Mouse (Mus musculus) MEL (cell line): Measurements from ENCODE around the gene Mrpl1.

Experiments used
- BHLHE40 ChIP-seq: IDR thresholded peaks from 2 replicates; pipeline ENCODE4 v1.6.1; 2012; ENCODE audit warnings: low read depth, mild to moderate bottlenecking, inconsistent platforms, low read length, improper control_type of control experiment, borderline replicate concordance
- CTCF ChIP-seq, 3 experiments: IDR thresholded peaks in 2 of 3; conservative IDR thresholded peaks in 1 of 3; 2 replicates each; pipeline ENCODE4 v1.5.1; 2011 to 2012; ENCODE audit warnings: low read length in 3 of 3, low read depth in 2 of 3, mild to moderate bottlenecking in 2 of 3, improper control_type of control experiment in 1 of 3, inconsistent platforms in 1 of 3, mixed read lengths in 1 of 3, moderate library complexity in 1 of 3; ENCODE audit not compliant: control insufficient read depth in 1 of 3, insufficient read depth in 1 of 3, poor library complexity in 1 of 3, severe bottlenecking in 1 of 3
- E2F4 ChIP-seq: IDR thresholded peaks from 2 replicates; pipeline ENCODE4 v1.6.1; 2011; ENCODE audit warnings: low read depth, low read length, improper control_type of control experiment, borderline replicate concordance
- EP300 ChIP-seq, 2 experiments: IDR thresholded peaks; 2 replicates each; pipeline ENCODE4 v1.6.1; 2011; ENCODE audit warnings: improper control_type of control experiment in 2 of 2, low read length in 2 of 2, low read depth in 1 of 2, mild to moderate bottlenecking in 1 of 2
- GATA1 ChIP-seq: IDR thresholded peaks from 2 replicates; pipeline ENCODE4 v1.6.1; 2011; ENCODE audit warnings: low read depth, low read length, improper control_type of control experiment
- KAT2A ChIP-seq: conservative IDR thresholded peaks from 2 replicates; pipeline ENCODE4 v1.6.1; 2012; ENCODE audit warnings: low read depth, low read length, improper control_type of control experiment, inconsistent platforms
- MAZ ChIP-seq: IDR thresholded peaks from 2 replicates; pipeline ENCODE4 v1.6.1; 2012; ENCODE audit warnings: low read depth, mild to moderate bottlenecking, inconsistent platforms, low read length, improper control_type of control experiment
- POLR2A ChIP-seq, 2 experiments: IDR thresholded peaks; 2 replicates each; pipeline ENCODE4 v1.6.1; 2011 to 2012; ENCODE audit warnings: low read length in 2 of 2, mild to moderate bottlenecking in 2 of 2, control low read depth in 1 of 2, improper control_type of control experiment in 1 of 2, low read depth in 1 of 2, moderate library complexity in 1 of 2; ENCODE audit not compliant: control insufficient read depth in 1 of 2, insufficient read depth in 1 of 2, poor library complexity in 1 of 2
- POLR2AphosphoS2 ChIP-seq: IDR thresholded peaks from 2 replicates; pipeline ENCODE4 v1.6.1; 2011; ENCODE audit warnings: low read length, improper control_type of control experiment
- RCOR1 ChIP-seq: IDR thresholded peaks from 2 replicates; pipeline ENCODE4 v1.6.1; 2012; ENCODE audit warnings: low read depth, mild to moderate bottlenecking, inconsistent platforms, low read length, improper control_type of control experiment
- SMC3 ChIP-seq: IDR thresholded peaks from 2 replicates; pipeline ENCODE4 v1.6.1; 2011; ENCODE audit warnings: low read depth, low read length, improper control_type of control experiment
- TAL1 ChIP-seq: IDR thresholded peaks from 2 replicates; pipeline ENCODE4 v1.6.1; 2012; ENCODE audit warnings: mild to moderate bottlenecking, inconsistent platforms, low read length, moderate library complexity, mixed read lengths
- ZMIZ1 ChIP-seq: IDR thresholded peaks from 2 replicates; pipeline ENCODE4 v1.6.1; 2012; ENCODE audit warnings: low read depth, mild to moderate bottlenecking, inconsistent platforms, low read length, improper control_type of control experiment, moderate library complexity
- ZNF384 ChIP-seq: IDR thresholded peaks from 2 replicates; pipeline ENCODE4 v1.6.1; 2012; ENCODE audit warnings: low read depth, mild to moderate bottlenecking, inconsistent platforms, low read length, improper control_type of control experiment

- TF ChIP-seq POLR2A (IDR thresholded peaks at IDR 0.05; ENCODE audit: control insufficient read depth in 1 of 2, insufficient read depth in 1 of 2, low read depth in 1 of 2, low read length in 2 of 2, poor library complexity in 1 of 2) (no peak), EP300 (IDR thresholded peaks at IDR 0.05; ENCODE audit: low read depth in 1 of 2, low read length in 2 of 2) (peak; percentile 62 to 64; a peak in 3 of 4 replicates), GATA1 (peak; percentile 58), SMC3 (no peak), TAL1 (no peak), KAT2A (no peak), ZMIZ1 (no peak), BHLHE40 (no peak), RCOR1 (no peak), POLR2AphosphoS2 (no peak), CTCF (IDR thresholded peaks at IDR 0.05 in 2 of 3, conservative IDR thresholded peaks at IDR 0.05 in 1 of 3; ENCODE audit: control insufficient read depth in 1 of 3, insufficient read depth in 1 of 3, low read depth in 2 of 3, low read length in 3 of 3, poor library complexity in 1 of 3, severe bottlenecking in 1 of 3) (no peak), E2F4 (no peak), ZNF384 (peak; percentile 66), MAZ (no peak)
Observed at GRCm38 (mm10) chr5:96206897-96207296, 2.4 kb upstream of the Mrpl1 start.
